Mouse (Mus musculus): ENCODE measurements around the gene Tmod3. TPM values are rescaled to one million over a fixed set of nuclear protein-coding genes. Genes with fewer than 3 reads are reported as not detected.

Tmod3 gene
- polyA plus RNA-seq, 1 experiment = 24.0 TPM

- Histone ChIP-seq H3K4me3 (ENCODE audit: extremely low read depth, insufficient read depth, insufficient read length) (no peak overlapping the region), H3K27me3 (ENCODE audit: control insufficient read depth, insufficient read depth, low read length) (no peaks in the 10 kb centered on the region), H3K27ac (ENCODE audit: insufficient read depth, low read length) (no peak overlapping the region), H3K4me1 (ENCODE audit: control insufficient read depth, insufficient read depth, insufficient read length) (no peaks in the 10 kb centered on the region; the same call in 1 of the 2 replicates), H3K36me3 (ENCODE audit: control insufficient read depth, insufficient read depth, low read length) (no peaks in the 10 kb centered on the region)
- DNase-seq (ENCODE audit: low read depth in 1 of 2, low spot score in 2 of 2) = peak; percentile 16 to 28
- WGBS = 64% methylated on average over 6 of the region's 6 CpGs
- TF ChIP-seq POLR2A (IDR thresholded peaks at IDR 0.05; ENCODE audit: low read depth, low read length) (no peak), CTCF (IDR thresholded peaks at IDR 0.05; ENCODE audit: extremely low read depth, insufficient read depth, insufficient read length, insufficient replicate concordance) (no peak)
Observed at GRCm38 (mm10) chr9:75568399-75568798, 8.9 kb upstream of the Tmod3 start.

- H3K4me3 ChIP-seq (ENCODE audit: extremely low read depth, insufficient read depth, insufficient read length) = no peak overlapping the region
- H3K27ac ChIP-seq (ENCODE audit: insufficient read depth, low read length) = no peak overlapping the region
- DNase-seq (ENCODE audit: low read depth in 1 of 2, low spot score in 2 of 2) = no peak
- no peaks in the 10 kb centered on the region for H3K36me3 ChIP-seq (ENCODE audit: control insufficient read depth, insufficient read depth, low read length)
- peaks cover 2% of the 10 kb centered on the region; the same call in 1 of the 2 replicates for H3K4me1 ChIP-seq (ENCODE audit: control insufficient read depth, insufficient read depth, insufficient read length)
- WGBS = 86% methylated on average over 6 of the region's 6 CpGs
- H3K27me3 ChIP-seq (ENCODE audit: control insufficient read depth, insufficient read depth, low read length) = no peaks in the 10 kb centered on the region
- TF ChIP-seq CTCF (IDR thresholded peaks at IDR 0.05; ENCODE audit: extremely low read depth, insufficient read depth, insufficient read length, insufficient replicate concordance) = no peak
- TF ChIP-seq POLR2A (IDR thresholded peaks at IDR 0.05; ENCODE audit: low read depth, low read length) = no peak
Observed at GRCm38 (mm10) chr9:75564892-75565291, 5.4 kb upstream of the Tmod3 start.

GRCm38 (mm10) chr9:75563622-75564021 lies 4.2 kb upstream of the Tmod3 start:
- no peak overlapping the region for H3K27ac ChIP-seq (ENCODE audit: insufficient read depth, low read length)
- H3K4me3 ChIP-seq (ENCODE audit: extremely low read depth, insufficient read depth, insufficient read length) = no peak overlapping the region
- 78% methylated on average over 6 of the region's 6 CpGs for WGBS
- no peaks in the 10 kb centered on the region for H3K27me3 ChIP-seq (ENCODE audit: control insufficient read depth, insufficient read depth, low read length)
- no peak for TF ChIP-seq CTCF (IDR thresholded peaks at IDR 0.05; ENCODE audit: extremely low read depth, insufficient read depth, insufficient read length, insufficient replicate concordance)
- TF ChIP-seq POLR2A (IDR thresholded peaks at IDR 0.05; ENCODE audit: low read depth, low read length) = no peak
- DNase-seq (ENCODE audit: low read depth in 1 of 2, low spot score in 2 of 2) = no peak
- H3K36me3 ChIP-seq (ENCODE audit: control insufficient read depth, insufficient read depth, low read length) = no peaks in the 10 kb centered on the region
- peaks cover 2% of the 10 kb centered on the region; the same call in 1 of the 2 replicates for H3K4me1 ChIP-seq (ENCODE audit: control insufficient read depth, insufficient read depth, insufficient read length)

- Histone ChIP-seq H3K27me3 (ENCODE audit: control insufficient read depth, insufficient read depth, low read length) (no peaks in the 10 kb centered on the region), H3K4me1 (ENCODE audit: control insufficient read depth, insufficient read depth, insufficient read length) (peaks cover 2% of the 10 kb centered on the region; the same call in 1 of the 2 replicates), H3K36me3 (ENCODE audit: control insufficient read depth, insufficient read depth, low read length) (no peaks in the 10 kb centered on the region), H3K27ac (ENCODE audit: insufficient read depth, low read length) (no peak overlapping the region), H3K4me3 (ENCODE audit: extremely low read depth, insufficient read depth, insufficient read length) (no peak overlapping the region)
- WGBS = 83% methylated on average over 2 of the region's 2 CpGs
- TF ChIP-seq CTCF (IDR thresholded peaks at IDR 0.05; ENCODE audit: extremely low read depth, insufficient read depth, insufficient read length, insufficient replicate concordance) (no peak), POLR2A (IDR thresholded peaks at IDR 0.05; ENCODE audit: low read depth, low read length) (no peak)
- DNase-seq (ENCODE audit: low read depth in 1 of 2, low spot score in 2 of 2) = no peak
Observed at GRCm38 (mm10) chr9:75563176-75563575, 3.7 kb upstream of the Tmod3 start.

GRCm38 (mm10) chr9:75561040-75561669 lies 1.7 kb upstream of the Tmod3 start:
- no peak overlapping the region for H3K27ac ChIP-seq (ENCODE audit: insufficient read depth, low read length)
- no peaks in the 10 kb centered on the region for H3K27me3 ChIP-seq (ENCODE audit: control insufficient read depth, insufficient read depth, low read length)
- no peak for DNase-seq (ENCODE audit: low read depth in 1 of 2, low spot score in 2 of 2)
- H3K4me1 ChIP-seq (ENCODE audit: control insufficient read depth, insufficient read depth, insufficient read length) = peaks cover 5% of the 10 kb centered on the region
- no peak overlapping the region for H3K4me3 ChIP-seq (ENCODE audit: extremely low read depth, insufficient read depth, insufficient read length)
- H3K36me3 ChIP-seq (ENCODE audit: control insufficient read depth, insufficient read depth, low read length) = no peaks in the 10 kb centered on the region
- WGBS = 89% methylated on average over 13 of the region's 13 CpGs
- TF ChIP-seq CTCF (IDR thresholded peaks at IDR 0.05; ENCODE audit: extremely low read depth, insufficient read depth, insufficient read length, insufficient replicate concordance) (no peak), POLR2A (IDR thresholded peaks at IDR 0.05; ENCODE audit: low read depth, low read length) (no peak)

GRCm38 (mm10) chr9:75560353-75560752 lies 896 bp upstream of the Tmod3 start:
- Histone ChIP-seq H3K27me3 (ENCODE audit: control insufficient read depth, insufficient read depth, low read length) (no peaks in the 10 kb centered on the region), H3K4me1 (ENCODE audit: control insufficient read depth, insufficient read depth, insufficient read length) (peaks cover 7% of the 10 kb centered on the region), H3K27ac (ENCODE audit: insufficient read depth, low read length) (no peak overlapping the region), H3K36me3 (ENCODE audit: control insufficient read depth, insufficient read depth, low read length) (no peaks in the 10 kb centered on the region), H3K4me3 (ENCODE audit: extremely low read depth, insufficient read depth, insufficient read length) (no peak overlapping the region)
- TF ChIP-seq POLR2A (IDR thresholded peaks at IDR 0.05; ENCODE audit: low read depth, low read length) = no peak
- no peak for TF ChIP-seq CTCF (IDR thresholded peaks at IDR 0.05; ENCODE audit: extremely low read depth, insufficient read depth, insufficient read length, insufficient replicate concordance)
- DNase-seq (ENCODE audit: low read depth in 1 of 2, low spot score in 2 of 2) = no peak

GRCm38 (mm10) chr9:75558812-75559511 lies 495 bp downstream of the Tmod3 start:
- TF ChIP-seq POLR2A (IDR thresholded peaks at IDR 0.05; ENCODE audit: low read depth, low read length) = no peak
- TF ChIP-seq CTCF (IDR thresholded peaks at IDR 0.05; ENCODE audit: extremely low read depth, insufficient read depth, insufficient read length, insufficient replicate concordance) = no peak
- WGBS = under 1% methylated on average over 45 of the region's 47 CpGs
- no peak for DNase-seq (ENCODE audit: low read depth in 1 of 2, low spot score in 2 of 2)
- Histone ChIP-seq H3K4me1 (ENCODE audit: control insufficient read depth, insufficient read depth, insufficient read length) (peaks cover 11% of the 10 kb centered on the region), H3K27me3 (ENCODE audit: control insufficient read depth, insufficient read depth, low read length) (no peaks in the 10 kb centered on the region), H3K27ac (ENCODE audit: insufficient read depth, low read length) (peak overlapping the region; percentile 94), H3K4me3 (ENCODE audit: extremely low read depth, insufficient read depth, insufficient read length) (peak overlapping the region; percentile 90), H3K36me3 (ENCODE audit: control insufficient read depth, insufficient read depth, low read length) (no peaks in the 10 kb centered on the region)
